Mouse (Mus musculus): ENCODE results near the gene Katnal1.

DNA sequence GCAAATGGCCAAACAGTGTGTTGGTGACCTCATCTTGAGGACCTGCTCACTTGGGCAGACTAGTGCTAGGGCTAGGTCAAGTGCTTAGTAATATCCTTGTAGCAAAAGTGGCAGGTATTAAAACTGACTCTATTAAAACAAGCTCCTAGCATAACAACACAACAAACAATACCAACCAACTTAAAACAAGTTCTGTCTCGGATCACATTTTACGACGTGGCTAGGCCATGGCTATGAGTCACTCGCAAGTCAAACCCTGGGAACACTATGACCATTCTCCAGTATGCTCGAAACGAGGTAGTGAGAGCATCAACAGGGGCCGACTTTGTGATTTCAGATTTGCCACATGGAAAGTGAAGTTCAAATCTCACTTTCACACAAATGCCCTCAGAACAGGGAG is 33.3 kb downstream of the Katnal1 start:
- TF ChIP-seq CTCF (IDR thresholded peaks at IDR 0.05; ENCODE audit: control insufficient read depth, insufficient read depth, low read length) (no peak), POLR2A (IDR thresholded peaks at IDR 0.05; ENCODE audit: borderline replicate concordance, control insufficient read depth, low read depth, low read length) (no peak)
